Mouse (Mus musculus) midbrain, embryonic 14.5 days (tissue): Measurements from ENCODE around the gene 2210408I21Rik. TPM values are rescaled to one million over a fixed set of nuclear protein-coding genes. Genes with fewer than 3 reads are reported as not detected.

ENCODE experiments used
- ATAC-seq: fragments of 200-750 bp; cut with Nextera tagmentation; 2 replicates; pipeline ENCODE4 v1.8.0; 2017; ENCODE audit warnings: moderate number of reproducible peaks, moderate library complexity; ENCODE audit not compliant: low FRiP score, low TSS enrichment
- DNase-seq: peaks from one replicate; pipeline ENCODE4 v3.0.0-alpha.2; 2015
- H3K27ac ChIP-seq: fragments of 300-500 bp; sonication (generic); replicated peaks from 2 replicates; pipeline ENCODE4 v1.5.1; 2014; ENCODE audit warnings: mild to moderate bottlenecking, low read depth, low read length, moderate library complexity
- H3K27me3 ChIP-seq: fragments of 300-500 bp; sonication (generic); 2 replicates; pipeline ENCODE4 v1.6.1; 2014; ENCODE audit warnings: low read length, control low read depth, mixed read lengths; ENCODE audit not compliant: control insufficient read depth, insufficient read depth
- H3K36me3 ChIP-seq: fragments of 300-500 bp; sonication (generic); 2 replicates; pipeline ENCODE4 v1.6.1; 2014; ENCODE audit warnings: low read length, control low read depth; ENCODE audit not compliant: control insufficient read depth, insufficient read depth
- H3K4me1 ChIP-seq: fragments of 300-500 bp; sonication (generic); 2 replicates; pipeline ENCODE4 v1.6.1; 2014; ENCODE audit warnings: mild to moderate bottlenecking, antibody characterized with exemption, low read length, control low read depth; ENCODE audit not compliant: control insufficient read depth, insufficient read depth
- H3K4me2 ChIP-seq: fragments of 300-500 bp; sonication (generic); 2 replicates; pipeline ENCODE4 v1.6.1; 2014; ENCODE audit warnings: mild to moderate bottlenecking, low read length, moderate library complexity
- H3K4me3 ChIP-seq: fragments of 300-500 bp; sonication (generic); replicated peaks from 2 replicates; pipeline ENCODE4 v1.5.1; 2014; ENCODE audit warnings: low read depth, low read length
- H3K9ac ChIP-seq: fragments of 300-500 bp; sonication (generic); replicated peaks from 2 replicates; pipeline ENCODE4 v1.6.1; 2014; ENCODE audit warnings: mild to moderate bottlenecking, low read length, moderate library complexity
- H3K9me3 ChIP-seq: fragments of 300-500 bp; sonication (generic); 2 replicates; pipeline ENCODE4 v1.6.1; 2016; ENCODE audit warnings: low read length, control low read depth, mixed read lengths; ENCODE audit not compliant: control insufficient read depth
- WGBS: fragments of 180-500 bp; shearing (Covaris S2); extraction: QIAGEN DNeasy Blood & Tissue Kit; methylation state at CpG from one replicate; pipeline ENCODE4 v1.1.7; 2014; 5-methylcytosine and 5-hydroxymethylcytosine counted together
- polyA plus RNA-seq: library from polyadenylated mRNA; unstranded; fragments of >200 nt; fragmentation: Nextera tagmentation; extraction: Ambion mirVana; gene quantifications from 2 replicates; pipeline ENCODE4 v1.2.1, GENCODE M21; 2014

2210408I21Rik gene
- polyA plus RNA-seq, 1 experiment from 2014 or later: 12.2 TPM

GRCm38 (mm10) chr13:77594011-77594410 lies 458.7 kb downstream of the 2210408I21Rik start:
- WGBS: 65% methylated on average over 4 of the region's 4 CpGs
- ATAC-seq: no peak
- no peaks in the 10 kb centered on the region; the same call in 1 of the 2 replicates for H3K9me3 ChIP-seq
- no peak overlapping the region for H3K4me3 ChIP-seq
- no peak for DNase-seq
- no peaks in the 10 kb centered on the region for H3K27me3 ChIP-seq
- no peak overlapping the region for H3K9ac ChIP-seq
- no peaks in the 10 kb centered on the region for H3K4me1 ChIP-seq
- no peak overlapping the region for H3K27ac ChIP-seq
- H3K4me2 ChIP-seq: no peak overlapping the region
- no peaks in the 10 kb centered on the region for H3K36me3 ChIP-seq

GRCm38 (mm10) chr13:77615346-77615745 lies 480.0 kb downstream of the 2210408I21Rik start:
- H3K9ac ChIP-seq: no peak overlapping the region
- ATAC-seq: 0 out of 2 replicates have a peak, but pooled peaks have one; percentile 43
- WGBS: 83% methylated on average over 2 of the region's 2 CpGs

More at GRCm38 (mm10) chr13:77615346-77615745, 480.0 kb downstream of the 2210408I21Rik start:
- Histone ChIP-seq H3K4me2 (no peak overlapping the region), H3K36me3 (no peaks in the 10 kb centered on the region), H3K4me1 (no peaks in the 10 kb centered on the region), H3K27ac (no peak overlapping the region), H3K4me3 (no peak overlapping the region), H3K27me3 (no peaks in the 10 kb centered on the region), H3K9me3 (no peaks in the 10 kb centered on the region)
- no peak for DNase-seq

Other genes with a start within 250 kb of the 2210408I21Rik start
- 34.6 and 35.0 TPM in 2 replicates for gene Slf1, start 67 bp upstream of the 2210408I21Rik start, polyA plus RNA-seq